Mouse (Mus musculus): ENCODE measurements around the gene Tom1l2. TPM values are rescaled to one million over a fixed set of nuclear protein-coding genes. Genes with fewer than 3 reads are reported as not detected.

Tom1l2 gene
- total and polyA plus RNA-seq, 3 experiments: 4.8 to 10.4 (median 10.4) TPM

- Histone ChIP-seq H3K27ac (ENCODE audit: insufficient read depth, low read depth) (no peak overlapping the region), H3K36me3 (replicated peaks in 1 of 2; ENCODE audit: control insufficient read depth in 1 of 2, insufficient read depth in 1 of 2, low read length in 1 of 2) (peaks cover 0 to 61% of the 10 kb centered on the region in 2 experiments), H3K79me2 (replicated peaks; ENCODE audit: control insufficient read depth, extremely low read depth, insufficient read depth, poor library complexity, severe bottlenecking) (no peaks in the 10 kb centered on the region), H3K4me3 (replicated peaks in 1 of 3; ENCODE audit: low read depth in 2 of 3, low read length in 2 of 3, poor library complexity in 1 of 3) (no peak overlapping the region), H3K9me3 (replicated peaks; ENCODE audit: low read length) (peaks cover 3% of the 10 kb centered on the region), H3K9ac (ENCODE audit: insufficient read depth, low read depth) (no peak overlapping the region), H3K4me1 (ENCODE audit: control insufficient read depth in 1 of 2, insufficient read depth in 2 of 2) (peaks cover 0 to 5% of the 10 kb centered on the region in 2 experiments; a peak in 2 of 4 replicates), H3K27me3 (replicated peaks) (no peaks in the 10 kb centered on the region), H3K4me2 (ENCODE audit: insufficient read depth, low read depth, poor library complexity, severe bottlenecking) (no peak overlapping the region)
- dilution Hi-C loops (cut with MboI; ENCODE audit: extremely low pct_ligation_motif_present, extremely low pct_unique_long_range_greater_than_20kb, low sequenced_read_pairs): no loop called here
- no peak for TF ChIP-seq RAD21 (IDR thresholded peaks at IDR 0.05; ENCODE audit: low read depth, low read length)
- no peak for TF ChIP-seq MAX (IDR thresholded peaks at IDR 0.05; ENCODE audit: low read length)
- TF ChIP-seq MEF2A (IDR thresholded peaks at IDR 0.05; ENCODE audit: borderline replicate concordance, low read depth, low read length): no peak
- no peak for TF ChIP-seq CHD1 (IDR thresholded peaks at IDR 0.05; ENCODE audit: low read depth, low read length)
- no peak for TF ChIP-seq GABPA (IDR thresholded peaks at IDR 0.05; ENCODE audit: insufficient replicate concordance, low read depth, low read length)
- no peak for TF ChIP-seq ZKSCAN1 (IDR thresholded peaks at IDR 0.05; ENCODE audit: borderline replicate concordance, low read depth, low read length)
- in situ Hi-C loops (cut with MboI; ENCODE audit: low pct_ligation_motif_present, low pct_unique_long_range_greater_than_20kb, low sequenced_read_pairs): no loop called here
- no peak for DNase-seq (ENCODE audit: extremely low read depth)
Measured at GRCm38 (mm10) chr11:60178005-60178404, 174.7 kb downstream of the Tom1l2 start.

GRCm38 (mm10) chr11:60176975-60177657 is 175.6 kb downstream of the Tom1l2 start:
- H3K79me2 ChIP-seq (replicated peaks; ENCODE audit: control insufficient read depth, extremely low read depth, insufficient read depth, poor library complexity, severe bottlenecking): no peaks in the 10 kb centered on the region
- H3K27me3 ChIP-seq (replicated peaks): no peaks in the 10 kb centered on the region
- in situ Hi-C loops (cut with MboI; ENCODE audit: low pct_ligation_motif_present, low pct_unique_long_range_greater_than_20kb, low sequenced_read_pairs): no loop called here
- peak overlapping the region in 1 of 3 experiments; percentile 66 for H3K4me3 ChIP-seq (replicated peaks in 1 of 3; ENCODE audit: low read depth in 2 of 3, low read length in 2 of 3, poor library complexity in 1 of 3)
- no peak overlapping the region for H3K9ac ChIP-seq (ENCODE audit: insufficient read depth, low read depth)
- TF ChIP-seq HCFC1 (IDR thresholded peaks at IDR 0.05; ENCODE audit: low read depth, low read length) (no peak), POLR2A (IDR thresholded peaks at IDR 0.05; ENCODE audit: low read depth, low read length) (no peak), JUN (IDR thresholded peaks at IDR 0.05; ENCODE audit: insufficient read depth, low read depth, low read length) (no peak), RCOR1 (conservative IDR thresholded peaks at IDR 0.05; ENCODE audit: low read depth, low read length) (no peak), MEF2A (IDR thresholded peaks at IDR 0.05; ENCODE audit: borderline replicate concordance, low read depth, low read length) (no peak), SIN3A (IDR thresholded peaks at IDR 0.05; ENCODE audit: low read length) (no peak), MAFK (IDR thresholded peaks at IDR 0.05; ENCODE audit: insufficient replicate concordance, low read length) (no peak), MYC (IDR thresholded peaks at IDR 0.05; ENCODE audit: low read depth, low read length) (no peak), IRF4 (IDR thresholded peaks at IDR 0.05; ENCODE audit: low read depth, low read length) (no peak), NELFE (IDR thresholded peaks at IDR 0.05; ENCODE audit: low read depth, low read length) (no peak), USF2 (conservative IDR thresholded peaks at IDR 0.05; ENCODE audit: low read depth, low read length) (no peak), RAD21 (IDR thresholded peaks at IDR 0.05; ENCODE audit: low read depth, low read length) (no peak), CHD2 (IDR thresholded peaks at IDR 0.05; ENCODE audit: low read length) (no peak), MXI1 (IDR thresholded peaks at IDR 0.05; ENCODE audit: low read depth, low read length) (no peak), BHLHE40 (IDR thresholded peaks at IDR 0.05; ENCODE audit: low read depth, low read length) (no peak), ELF1 (IDR thresholded peaks at IDR 0.05; ENCODE audit: low read depth, low read length) (no peak), UBTF (IDR thresholded peaks at IDR 0.05; ENCODE audit: low read depth, low read length) (no peak), ZMIZ1 (IDR thresholded peaks at IDR 0.05; ENCODE audit: low read depth, low read length) (no peak), ZNF384 (IDR thresholded peaks at IDR 0.05; ENCODE audit: low read depth, low read length) (no peak), TBP (conservative IDR thresholded peaks at IDR 0.05; ENCODE audit: low read depth, low read length) (no peak)
- DNase-seq (ENCODE audit: extremely low read depth): no peak
- peaks cover 0 to 64% of the 10 kb centered on the region in 2 experiments for H3K36me3 ChIP-seq (replicated peaks in 1 of 2; ENCODE audit: control insufficient read depth in 1 of 2, insufficient read depth in 1 of 2, low read length in 1 of 2)
- H3K4me1 ChIP-seq (ENCODE audit: control insufficient read depth in 1 of 2, insufficient read depth in 2 of 2): peaks cover 0 to 5% of the 10 kb centered on the region in 2 experiments; a peak in 2 of 4 replicates
- no peak overlapping the region for H3K27ac ChIP-seq (ENCODE audit: insufficient read depth, low read depth)
- H3K9me3 ChIP-seq (replicated peaks; ENCODE audit: low read length): peaks cover 3% of the 10 kb centered on the region
- dilution Hi-C loops (cut with MboI; ENCODE audit: extremely low pct_ligation_motif_present, extremely low pct_unique_long_range_greater_than_20kb, low sequenced_read_pairs): no loop called here
- H3K4me2 ChIP-seq (ENCODE audit: insufficient read depth, low read depth, poor library complexity, severe bottlenecking): peak overlapping the region; percentile 71
